Mouse (Mus musculus): ENCODE data around the gene Cltc. TPM values are rescaled to one million over a fixed set of nuclear protein-coding genes. Genes with fewer than 3 reads are reported as not detected.
A peak's percentile ranks its signal among the peaks of the same experiment; 100 is the strongest.
"Not testable (repeated sequence)": the region's sequence is repeated elsewhere in the genome, so short reads cannot be mapped to it uniquely, and the experiment has no call there.

Cltc gene
- 146 and 149 TPM in 2 replicates for polyA plus RNA-seq (2015; fragmentation: Nextera tagmentation; extraction: Ambion mirVana)

GRCm38 (mm10) chr11:86757480-86758371 is at the start of gene Cltc:
Cltc (minus strand) TSS chr11:86757565.
- H3K27ac ChIP-seq, result peak within 1 kb of the TSS; percentile 99
- no peaks in the 10 kb centered on the region for H3K27me3 ChIP-seq
- H3K4me2 ChIP-seq, result peak within 1 kb of the TSS; percentile 94
- WGBS, result under 1% methylated on average over 73 of the region's 73 CpGs
- no peaks in the 10 kb centered on the region for H3K36me3 ChIP-seq
- H3K9me3 ChIP-seq, result no peaks in the 10 kb centered on the region
- peak within 1 kb of the TSS; percentile 96 for H3K4me3 ChIP-seq
- H3K4me1 ChIP-seq (replicated peaks), result peaks cover 36% of the 10 kb centered on the region
- ATAC-seq (ENCODE audit: low FRiP score), result peak; percentile 98
- peak within 1 kb of the TSS; percentile 97 for H3K9ac ChIP-seq

- Histone ChIP-seq H3K9me3 (no peaks in the 10 kb centered on the region), H3K4me1 (replicated peaks) (peaks cover 14% of the 10 kb centered on the region), H3K9ac (peak overlapping the region; percentile 78), H3K27ac (peak overlapping the region; percentile 88), H3K4me2 (peak overlapping the region; percentile 74), H3K27me3 (no peaks in the 10 kb centered on the region), H3K36me3 (peaks cover 25% of the 10 kb centered on the region), H3K4me3 (peak overlapping the region; percentile 94)
- ATAC-seq (ENCODE audit: low FRiP score), result peak; percentile 94
- WGBS, result 0% methylated on average over 25 of the region's 25 CpGs
Measured at GRCm38 (mm10) chr11:86807001-86807477, 49.7 kb upstream of the Cltc start.

- WGBS, result 94% methylated on average over 1 of the region's 1 CpGs
- Histone ChIP-seq H3K36me3 (peaks cover 70% of the 10 kb centered on the region), H3K27me3 (no peaks in the 10 kb centered on the region)
Measured at GRCm38 (mm10) chr11:86794161-86794560, 36.8 kb upstream of the Cltc start.

GRCm38 (mm10) chr11:86787436-86787835 is 30.1 kb upstream of the Cltc start:
- WGBS, result 95% methylated on average over 5 of the region's 5 CpGs
- ATAC-seq (ENCODE audit: low FRiP score), result not testable (repeated sequence)
- peaks cover 83% of the 10 kb centered on the region for H3K36me3 ChIP-seq

More at GRCm38 (mm10) chr11:86794161-86794560, 36.8 kb upstream of the Cltc start:
- Histone ChIP-seq H3K4me3 (no peak overlapping the region), H3K27ac (no peak overlapping the region), H3K4me2 (no peak overlapping the region), H3K9me3 (no peaks in the 10 kb centered on the region), H3K4me1 (replicated peaks) (no peaks in the 10 kb centered on the region), H3K9ac (no peak overlapping the region)
- no peak for ATAC-seq (ENCODE audit: low FRiP score)

GRCm38 (mm10) chr11:86785767-86786166 is 28.4 kb upstream of the Cltc start:
- Histone ChIP-seq H3K27ac (no peak overlapping the region), H3K9me3 (no peaks in the 10 kb centered on the region), H3K27me3 (no peaks in the 10 kb centered on the region), H3K4me3 (no peak overlapping the region), H3K36me3 (peaks cover 85% of the 10 kb centered on the region), H3K9ac (no peak overlapping the region), H3K4me2 (no peak overlapping the region), H3K4me1 (replicated peaks) (no peaks in the 10 kb centered on the region)
- 93% methylated on average over 2 of the region's 2 CpGs for WGBS
- no peak for ATAC-seq (ENCODE audit: low FRiP score)

More at GRCm38 (mm10) chr11:86787436-86787835, 30.1 kb upstream of the Cltc start:
- H3K4me1 ChIP-seq (replicated peaks); H3K27me3 ChIP-seq; H3K9ac ChIP-seq; H3K27ac ChIP-seq; H3K9me3 ChIP-seq; H3K4me2 ChIP-seq; H3K4me3 ChIP-seq: not testable (repeated sequence)

GRCm38 (mm10) chr11:86769884-86770283 is 12.5 kb upstream of the Cltc start:
- ATAC-seq (ENCODE audit: low FRiP score), result no peak
- no peak overlapping the region for H3K4me2 ChIP-seq
- no peaks in the 10 kb centered on the region for H3K27me3 ChIP-seq
- H3K9me3 ChIP-seq, result no peaks in the 10 kb centered on the region
- no peaks in the 10 kb centered on the region for H3K4me1 ChIP-seq (replicated peaks)
- no peak overlapping the region for H3K9ac ChIP-seq
- WGBS, result 96% methylated on average over 4 of the region's 4 CpGs
- no peak overlapping the region for H3K27ac ChIP-seq
- peaks cover 51% of the 10 kb centered on the region for H3K36me3 ChIP-seq
- no peak overlapping the region for H3K4me3 ChIP-seq

GRCm38 (mm10) chr11:86764501-86764900 is 7.1 kb upstream of the Cltc start:
- H3K4me2 ChIP-seq, result no peak overlapping the region
- H3K36me3 ChIP-seq, result peaks cover 9% of the 10 kb centered on the region
- H3K27ac ChIP-seq, result no peak overlapping the region
- H3K27me3 ChIP-seq, result no peaks in the 10 kb centered on the region
- H3K4me1 ChIP-seq (replicated peaks), result no peaks in the 10 kb centered on the region
- H3K9ac ChIP-seq, result no peak overlapping the region
- ATAC-seq (ENCODE audit: low FRiP score), result no peak
- 97% methylated on average over 2 of the region's 2 CpGs for WGBS
- no peak overlapping the region for H3K4me3 ChIP-seq
- no peaks in the 10 kb centered on the region for H3K9me3 ChIP-seq

- ATAC-seq (ENCODE audit: low FRiP score); H3K36me3 ChIP-seq; H3K4me2 ChIP-seq; H3K9me3 ChIP-seq; H3K4me3 ChIP-seq; H3K27ac ChIP-seq; H3K4me1 ChIP-seq (replicated peaks); H3K27me3 ChIP-seq; H3K9ac ChIP-seq: not testable (repeated sequence)
- 92% methylated on average over 11 of the region's 11 CpGs for WGBS
Measured at GRCm38 (mm10) chr11:86763127-86763526, 5.8 kb upstream of the Cltc start.

GRCm38 (mm10) chr11:86760357-86760756 is 3.0 kb upstream of the Cltc start:
- H3K4me3 ChIP-seq, result no peak overlapping the region
- no peak for ATAC-seq (ENCODE audit: low FRiP score)
- no peaks in the 10 kb centered on the region for H3K9me3 ChIP-seq
- H3K4me1 ChIP-seq (replicated peaks), result peaks cover 14% of the 10 kb centered on the region
- H3K27me3 ChIP-seq, result no peaks in the 10 kb centered on the region
- H3K4me2 ChIP-seq, result no peak overlapping the region
- H3K36me3 ChIP-seq, result no peaks in the 10 kb centered on the region
- H3K27ac ChIP-seq, result no peak overlapping the region
- H3K9ac ChIP-seq, result no peak overlapping the region

GRCm38 (mm10) chr11:86759886-86760285 is 2.5 kb upstream of the Cltc start:
- Histone ChIP-seq H3K27ac (no peak overlapping the region), H3K36me3 (no peaks in the 10 kb centered on the region), H3K27me3 (no peaks in the 10 kb centered on the region), H3K4me1 (replicated peaks) (peaks cover 19% of the 10 kb centered on the region), H3K9me3 (no peaks in the 10 kb centered on the region), H3K4me3 (no peak overlapping the region), H3K4me2 (no peak overlapping the region), H3K9ac (no peak overlapping the region)
- WGBS, result 97% methylated on average over 2 of the region's 2 CpGs
- no peak for ATAC-seq (ENCODE audit: low FRiP score)

GRCm38 (mm10) chr11:86759226-86759625 is 1.9 kb upstream of the Cltc start:
- 0 out of 2 replicates have a peak overlapping the region, but pooled peaks have one; percentile 30 for H3K27ac ChIP-seq
- 94% methylated on average over 1 of the region's 1 CpGs for WGBS
- H3K36me3 ChIP-seq, result no peaks in the 10 kb centered on the region
- ATAC-seq (ENCODE audit: low FRiP score), result no peak
- no peaks in the 10 kb centered on the region for H3K27me3 ChIP-seq
- H3K4me2 ChIP-seq, result no peak overlapping the region
- no peak overlapping the region for H3K4me3 ChIP-seq
- peaks cover 23% of the 10 kb centered on the region for H3K4me1 ChIP-seq (replicated peaks)
- H3K9me3 ChIP-seq, result no peaks in the 10 kb centered on the region
- H3K9ac ChIP-seq, result no peak overlapping the region

- peak overlapping the region; percentile 81 for H3K4me2 ChIP-seq
- H3K9ac ChIP-seq, result peak overlapping the region; percentile 92
- WGBS, result 36% methylated on average over 6 of the region's 6 CpGs
- H3K27me3 ChIP-seq, result no peaks in the 10 kb centered on the region
- ATAC-seq (ENCODE audit: low FRiP score), result no peak
- no peaks in the 10 kb centered on the region for H3K9me3 ChIP-seq
- peaks cover 29% of the 10 kb centered on the region for H3K4me1 ChIP-seq (replicated peaks)
- peak overlapping the region; percentile 96 for H3K4me3 ChIP-seq
- no peaks in the 10 kb centered on the region for H3K36me3 ChIP-seq
- peak overlapping the region; percentile 99 for H3K27ac ChIP-seq
Measured at GRCm38 (mm10) chr11:86758559-86758958, 1.2 kb upstream of the Cltc start.

GRCm38 (mm10) chr11:86757142-86757479 is 254 bp downstream of the Cltc start:
- ATAC-seq (ENCODE audit: low FRiP score), result peak; percentile 81

More at GRCm38 (mm10) chr11:86757142-86757479, 254 bp downstream of the Cltc start:
- WGBS, result under 1% methylated on average over 17 of the region's 18 CpGs
- Histone ChIP-seq H3K4me1 (replicated peaks) (peaks cover 41% of the 10 kb centered on the region), H3K9ac (peak overlapping the region; percentile 97), H3K4me3 (peak overlapping the region; percentile 96), H3K9me3 (no peaks in the 10 kb centered on the region), H3K36me3 (no peaks in the 10 kb centered on the region), H3K27me3 (no peaks in the 10 kb centered on the region), H3K4me2 (peak overlapping the region; percentile 94), H3K27ac (peak overlapping the region; percentile 99)
